Mouse (Mus musculus) forebrain, embryonic 12.5 days (tissue): ENCODE measurements at regions not wholly inside any gene's neighbourhood (a gene's known extent, or its start where the extent isn't known, plus 50 kb on each side); places are given as distances from the start of the nearest gene placed in this dataset.
A peak's percentile ranks its signal among the peaks of the same experiment; 100 is the strongest.

Experiments
- ATAC-seq: fragments of 200-750 bp; cut with Nextera tagmentation; 2 replicates; pipeline ENCODE4 v1.8.0; 2017; ENCODE audit warnings: moderate TSS enrichment; ENCODE audit not compliant: low FRiP score
- H3K27ac ChIP-seq: fragments of 300-500 bp; sonication (generic); 2 replicates; pipeline ENCODE4 v1.5.1; 2016; ENCODE audit warnings: mild to moderate bottlenecking
- H3K27me3 ChIP-seq: fragments of 300-500 bp; sonication (generic); 2 replicates; pipeline ENCODE4 v1.6.1; 2016; ENCODE audit warnings: mild to moderate bottlenecking
- H3K36me3 ChIP-seq: fragments of 300-500 bp; sonication (generic); replicated peaks from 2 replicates; pipeline ENCODE4 v1.6.1; 2016; ENCODE audit warnings: mild to moderate bottlenecking
- H3K4me1 ChIP-seq: fragments of 300-500 bp; sonication (generic); 2 replicates; pipeline ENCODE4 v1.6.1; 2016
- H3K4me2 ChIP-seq: fragments of 300-500 bp; sonication (generic); 2 replicates; pipeline ENCODE4 v1.6.1; 2016; ENCODE audit warnings: mild to moderate bottlenecking, moderate library complexity
- H3K4me3 ChIP-seq: fragments of 300-500 bp; sonication (generic); replicated peaks from 2 replicates; pipeline ENCODE4 v1.5.1; 2016; ENCODE audit warnings: mild to moderate bottlenecking
- H3K9ac ChIP-seq: fragments of 300-500 bp; sonication (generic); 2 replicates; pipeline ENCODE4 v1.6.1; 2016; ENCODE audit warnings: mild to moderate bottlenecking
- H3K9me3 ChIP-seq: fragments of 300-500 bp; sonication (generic); 2 replicates; pipeline ENCODE4 v1.6.1; 2016
- WGBS: fragments of 180-500 bp; shearing (Covaris S2); methylation state at CpG from one replicate; pipeline ENCODE4 v1.1.7; 2016; 5-methylcytosine and 5-hydroxymethylcytosine counted together

DNA sequence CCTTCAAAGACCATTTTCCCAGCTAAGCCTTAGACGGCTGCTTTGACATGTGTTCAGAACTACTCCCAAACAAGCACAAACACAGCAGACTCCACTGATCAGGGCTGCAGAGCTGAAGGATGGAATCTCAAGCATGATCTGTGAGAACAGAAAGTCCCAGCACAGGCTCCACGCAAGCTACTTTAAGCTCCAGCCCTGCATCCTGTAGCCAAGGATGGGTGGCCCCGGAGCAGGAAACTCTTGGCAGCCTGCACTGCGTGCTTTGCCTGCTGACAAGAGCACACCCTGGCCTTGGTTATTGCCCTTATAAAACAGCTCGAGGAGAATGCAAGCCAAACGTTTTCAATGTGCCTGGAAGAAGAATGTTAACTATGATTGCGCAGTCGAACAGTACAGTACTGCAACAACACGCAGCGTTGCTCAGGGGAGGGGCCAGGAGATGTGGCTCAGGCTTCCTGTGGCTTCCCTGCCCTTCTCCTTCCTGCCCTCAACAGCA lies 581.5 kb upstream of the Klf4 start:
- H3K9me3 ChIP-seq, result no peaks in the 10 kb centered on the region
- no peak overlapping the region for H3K4me2 ChIP-seq
- 64% methylated on average over 10 of the region's 10 CpGs for WGBS
- no peak overlapping the region for H3K27ac ChIP-seq
- no peak overlapping the region for H3K4me3 ChIP-seq
- H3K4me1 ChIP-seq, result peaks cover 10% of the 10 kb centered on the region
- H3K36me3 ChIP-seq, result no peaks in the 10 kb centered on the region
- no peak overlapping the region for H3K9ac ChIP-seq
- H3K27me3 ChIP-seq, result no peaks in the 10 kb centered on the region
- ATAC-seq, result no peak

- Histone ChIP-seq H3K27ac (no peak overlapping the region), H3K9ac (no peak overlapping the region), H3K36me3 (no peaks in the 10 kb centered on the region), H3K4me2 (no peak overlapping the region), H3K4me3 (no peak overlapping the region), H3K4me1 (peaks cover 10% of the 10 kb centered on the region), H3K9me3 (no peaks in the 10 kb centered on the region), H3K27me3 (no peaks in the 10 kb centered on the region)
- 73% methylated on average over 9 of the region's 9 CpGs for WGBS
- no peak for ATAC-seq
Observed at GRCm38 (mm10) chr4:56112931-56113700, 580.9 kb upstream of the Klf4 start.

- Histone ChIP-seq H3K4me3 (no peak overlapping the region), H3K4me2 (no peak overlapping the region), H3K9ac (no peak overlapping the region), H3K9me3 (no peaks in the 10 kb centered on the region), H3K36me3 (no peaks in the 10 kb centered on the region), H3K4me1 (no peaks in the 10 kb centered on the region), H3K27ac (no peak overlapping the region), H3K27me3 (no peaks in the 10 kb centered on the region)
- 87% methylated on average over 4 of the region's 4 CpGs for WGBS
- ATAC-seq, result no peak
Observed at GRCm38 (mm10) chr4:56106962-56107361, 574.7 kb upstream of the Klf4 start.

DNA sequence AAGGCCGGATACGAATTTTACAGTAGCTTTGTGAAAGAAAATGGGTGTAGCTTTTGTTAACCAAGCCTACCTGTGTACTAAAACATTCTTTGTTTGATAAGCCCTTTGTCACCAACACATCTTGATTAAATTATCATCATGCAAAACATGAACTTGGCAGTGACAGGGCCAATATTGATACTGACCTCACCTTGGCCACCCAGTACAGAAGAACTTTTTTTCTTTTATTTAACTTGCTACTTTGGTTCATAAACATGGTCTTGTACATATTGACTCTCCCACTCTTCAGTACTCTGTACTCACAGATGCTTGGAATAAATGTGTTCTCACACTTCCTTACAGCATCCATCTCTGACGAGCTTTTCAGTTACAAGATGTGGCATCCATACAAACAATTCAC lies 570.0 kb upstream of the Klf4 start:
- 92% methylated on average over 3 of the region's 3 CpGs for WGBS
- Histone ChIP-seq H3K9ac (no peak overlapping the region), H3K36me3 (no peaks in the 10 kb centered on the region)

GRCm38 (mm10) chr4:56090796-56091195 lies 558.5 kb upstream of the Klf4 start:
- Histone ChIP-seq H3K27ac (no peak overlapping the region), H3K36me3 (no peaks in the 10 kb centered on the region), H3K27me3 (no peaks in the 10 kb centered on the region), H3K9ac (no peak overlapping the region), H3K4me2 (no peak overlapping the region), H3K4me3 (no peak overlapping the region), H3K4me1 (no peaks in the 10 kb centered on the region), H3K9me3 (no peaks in the 10 kb centered on the region)
- WGBS, result 71% methylated on average over 1 of the region's 1 CpGs
- no peak for ATAC-seq

More for the DNA sequence above, 570.0 kb upstream of the Klf4 start:
- ATAC-seq, result no peak
- Histone ChIP-seq H3K27me3 (no peaks in the 10 kb centered on the region), H3K4me3 (no peak overlapping the region), H3K4me1 (no peaks in the 10 kb centered on the region), H3K4me2 (no peak overlapping the region), H3K9me3 (no peaks in the 10 kb centered on the region), H3K27ac (no peak overlapping the region)

DNA sequence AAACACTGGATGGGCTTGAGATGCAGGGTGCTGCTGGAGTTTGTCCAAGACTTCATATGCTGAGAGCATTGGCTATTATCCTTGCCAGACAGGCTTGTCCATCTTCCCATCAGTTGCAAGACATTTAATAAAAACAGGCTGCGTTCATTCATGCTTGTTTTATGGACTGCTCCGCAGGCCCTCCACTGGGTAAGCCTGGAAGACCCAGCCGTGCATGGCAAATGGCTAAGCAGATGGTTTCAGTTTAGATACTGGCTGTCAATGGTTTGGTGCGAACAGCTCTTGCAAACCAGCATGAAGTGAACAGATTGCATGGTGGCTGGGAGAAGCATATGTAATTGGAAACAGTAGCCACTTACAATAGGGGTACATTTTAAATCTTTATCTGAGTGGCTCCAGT lies 556.4 kb upstream of the Klf4 start:
- no peaks in the 10 kb centered on the region for H3K4me1 ChIP-seq
- no peak overlapping the region for H3K4me2 ChIP-seq
- H3K27ac ChIP-seq, result no peak overlapping the region
- no peaks in the 10 kb centered on the region for H3K9me3 ChIP-seq
- H3K36me3 ChIP-seq, result no peaks in the 10 kb centered on the region
- H3K4me3 ChIP-seq, result no peak overlapping the region
- no peaks in the 10 kb centered on the region for H3K27me3 ChIP-seq
- H3K9ac ChIP-seq, result no peak overlapping the region
- 67% methylated on average over 4 of the region's 4 CpGs for WGBS
- peak; percentile 49; the same call in 1 of the 2 replicates for ATAC-seq

- no peaks in the 10 kb centered on the region for H3K36me3 ChIP-seq
- H3K4me3 ChIP-seq, result no peak overlapping the region
- H3K9ac ChIP-seq, result no peak overlapping the region
- ATAC-seq, result no peak
- H3K9me3 ChIP-seq, result no peaks in the 10 kb centered on the region
- no peak overlapping the region for H3K4me2 ChIP-seq
- no peaks in the 10 kb centered on the region for H3K4me1 ChIP-seq
- no peak overlapping the region for H3K27ac ChIP-seq
- no peaks in the 10 kb centered on the region for H3K27me3 ChIP-seq
Observed at GRCm38 (mm10) chr4:56086306-56086705, 554.0 kb upstream of the Klf4 start.

DNA sequence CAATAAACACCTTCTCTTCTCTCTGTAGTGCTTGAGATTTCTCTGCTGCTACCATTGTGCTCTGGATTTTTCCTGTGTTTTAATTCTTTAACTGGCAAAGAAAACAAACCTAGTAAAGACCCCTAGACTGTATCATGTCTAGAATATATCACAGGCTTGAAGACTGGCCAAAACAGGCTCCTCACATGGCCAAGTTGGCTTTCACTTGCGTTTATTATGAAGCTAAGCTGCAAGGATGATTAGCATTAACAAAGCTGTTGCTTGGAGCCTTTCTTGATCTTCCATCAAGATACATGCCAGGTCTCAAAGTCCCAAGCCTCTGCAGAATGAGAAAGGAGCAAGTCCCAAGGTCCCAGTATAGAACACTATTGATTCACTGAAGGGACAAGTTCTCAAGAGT lies 551.9 kb upstream of the Klf4 start:
- H3K4me1 ChIP-seq, result no peaks in the 10 kb centered on the region
- H3K4me2 ChIP-seq, result no peak overlapping the region
- H3K9ac ChIP-seq, result no peak overlapping the region

DNA sequence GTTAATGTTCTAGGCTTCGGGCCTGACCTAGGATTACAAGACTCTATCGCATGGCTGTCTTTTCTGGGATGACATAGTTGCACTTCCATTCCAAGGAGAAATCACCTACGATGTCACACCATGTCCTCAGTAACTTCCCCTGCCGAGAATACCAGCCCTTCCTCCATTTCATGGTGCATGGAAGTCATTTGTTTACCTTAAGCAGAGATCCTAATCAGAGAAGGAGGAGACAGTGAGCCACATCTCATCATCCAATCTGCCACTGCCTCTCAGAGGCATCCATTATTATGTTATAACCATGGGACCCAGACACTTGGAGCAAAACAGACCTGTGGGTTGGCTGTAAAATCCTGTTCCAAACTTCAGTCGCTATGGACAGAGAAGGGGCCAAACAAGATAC lies 550.1 kb upstream of the Klf4 start:
- no peak for ATAC-seq
- H3K4me3 ChIP-seq, result no peak overlapping the region
- H3K36me3 ChIP-seq, result no peaks in the 10 kb centered on the region
- no peak overlapping the region for H3K4me2 ChIP-seq
- no peaks in the 10 kb centered on the region for H3K4me1 ChIP-seq
- H3K27me3 ChIP-seq, result no peaks in the 10 kb centered on the region
- WGBS, result 90% methylated on average over 5 of the region's 5 CpGs
- H3K9ac ChIP-seq, result no peak overlapping the region
- no peak overlapping the region for H3K27ac ChIP-seq
- H3K9me3 ChIP-seq, result no peaks in the 10 kb centered on the region

More for the DNA sequence above, 551.9 kb upstream of the Klf4 start:
- no peaks in the 10 kb centered on the region for H3K9me3 ChIP-seq
- WGBS, result 82% methylated on average over 1 of the region's 1 CpGs
- ATAC-seq, result no peak
- no peaks in the 10 kb centered on the region for H3K36me3 ChIP-seq
- H3K27ac ChIP-seq, result no peak overlapping the region
- H3K27me3 ChIP-seq, result no peaks in the 10 kb centered on the region
- H3K4me3 ChIP-seq, result no peak overlapping the region

DNA sequence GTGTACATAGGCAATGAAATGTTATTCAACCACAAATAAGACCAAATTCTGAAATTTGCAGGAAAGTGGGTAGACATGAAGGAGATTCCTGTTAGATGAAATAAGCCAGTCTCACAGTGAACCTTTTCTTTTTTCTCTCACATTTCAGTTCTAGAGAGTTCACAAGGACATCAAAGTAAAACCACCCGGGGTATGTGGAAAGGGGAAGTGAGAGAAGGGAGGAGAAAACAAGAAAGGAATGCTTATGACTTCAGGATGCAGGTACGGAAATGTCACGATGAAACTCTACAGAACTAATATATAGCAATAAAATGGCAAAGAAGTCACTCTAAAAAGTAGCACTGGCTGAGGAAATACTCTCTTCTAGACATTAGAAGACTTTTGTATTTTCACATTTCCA lies 548.7 kb upstream of the Klf4 start:
- no peak for ATAC-seq
- Histone ChIP-seq H3K4me2 (no peak overlapping the region), H3K9ac (no peak overlapping the region), H3K27ac (no peak overlapping the region), H3K9me3 (no peaks in the 10 kb centered on the region), H3K36me3 (no peaks in the 10 kb centered on the region), H3K4me3 (no peak overlapping the region), H3K27me3 (no peaks in the 10 kb centered on the region), H3K4me1 (no peaks in the 10 kb centered on the region)
- 76% methylated on average over 3 of the region's 3 CpGs for WGBS

DNA sequence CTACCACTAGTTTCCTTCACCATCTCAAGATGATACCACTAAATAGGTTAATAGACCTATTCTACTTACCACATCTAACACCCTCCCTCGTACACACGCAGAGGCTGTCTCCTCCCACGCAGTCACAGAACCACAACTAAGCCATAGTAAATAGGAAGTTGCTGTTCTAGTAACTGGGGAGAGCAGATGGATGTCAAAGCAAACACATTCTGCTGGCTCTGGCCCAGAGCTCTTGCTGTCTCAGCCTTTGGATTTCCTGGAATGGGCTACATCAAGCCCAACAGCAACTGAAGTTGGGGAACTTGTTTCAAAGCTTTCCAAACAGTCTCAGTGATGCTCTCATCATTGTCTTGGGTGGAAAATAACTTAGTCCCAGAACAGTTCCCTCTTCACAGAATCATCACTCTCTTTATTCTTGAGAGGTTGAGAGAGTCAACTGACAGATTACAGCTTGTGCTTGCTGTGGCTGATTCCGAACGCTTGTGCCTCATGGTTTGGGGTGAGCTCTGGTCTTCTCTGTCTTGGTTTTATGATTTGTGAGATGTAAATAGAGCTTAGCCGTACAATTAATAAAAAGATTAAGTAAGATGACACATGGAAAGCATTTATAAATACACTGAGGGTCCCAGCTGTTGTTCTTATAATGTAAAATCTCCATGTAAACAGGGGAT lies 538.5 kb upstream of the Klf4 start:
- no peaks in the 10 kb centered on the region for H3K9me3 ChIP-seq
- H3K4me2 ChIP-seq, result no peak overlapping the region
- no peak overlapping the region for H3K27ac ChIP-seq
- H3K4me3 ChIP-seq, result no peak overlapping the region
- WGBS, result 95% methylated on average over 6 of the region's 6 CpGs
- no peaks in the 10 kb centered on the region for H3K36me3 ChIP-seq
- H3K9ac ChIP-seq, result no peak overlapping the region
- no peaks in the 10 kb centered on the region for H3K27me3 ChIP-seq
- ATAC-seq, result no peak
- no peaks in the 10 kb centered on the region for H3K4me1 ChIP-seq

GRCm38 (mm10) chr4:56068859-56069258 lies 536.6 kb upstream of the Klf4 start:
- H3K9ac ChIP-seq, result no peak overlapping the region
- no peak overlapping the region for H3K4me2 ChIP-seq
- H3K27me3 ChIP-seq, result no peaks in the 10 kb centered on the region
- no peaks in the 10 kb centered on the region for H3K4me1 ChIP-seq
- no peak for ATAC-seq
- no peak overlapping the region for H3K27ac ChIP-seq
- no peaks in the 10 kb centered on the region for H3K9me3 ChIP-seq
- WGBS, result 91% methylated on average over 4 of the region's 4 CpGs
- H3K4me3 ChIP-seq, result no peak overlapping the region
- H3K36me3 ChIP-seq, result no peaks in the 10 kb centered on the region

- no peak overlapping the region for H3K4me3 ChIP-seq
- no peaks in the 10 kb centered on the region for H3K36me3 ChIP-seq
Observed at GRCm38 (mm10) chr4:56064657-56065056, 532.4 kb upstream of the Klf4 start.

More at GRCm38 (mm10) chr4:56064657-56065056, 532.4 kb upstream of the Klf4 start:
- no peak for ATAC-seq
- Histone ChIP-seq H3K27ac (no peak overlapping the region), H3K9me3 (no peaks in the 10 kb centered on the region), H3K4me1 (no peaks in the 10 kb centered on the region), H3K4me2 (no peak overlapping the region), H3K27me3 (no peaks in the 10 kb centered on the region), H3K9ac (no peak overlapping the region)
- WGBS, result 94% methylated on average over 4 of the region's 4 CpGs
